11 mouse cellular contexts compared by ENCODE assay signal in the genomic region with DNA sequence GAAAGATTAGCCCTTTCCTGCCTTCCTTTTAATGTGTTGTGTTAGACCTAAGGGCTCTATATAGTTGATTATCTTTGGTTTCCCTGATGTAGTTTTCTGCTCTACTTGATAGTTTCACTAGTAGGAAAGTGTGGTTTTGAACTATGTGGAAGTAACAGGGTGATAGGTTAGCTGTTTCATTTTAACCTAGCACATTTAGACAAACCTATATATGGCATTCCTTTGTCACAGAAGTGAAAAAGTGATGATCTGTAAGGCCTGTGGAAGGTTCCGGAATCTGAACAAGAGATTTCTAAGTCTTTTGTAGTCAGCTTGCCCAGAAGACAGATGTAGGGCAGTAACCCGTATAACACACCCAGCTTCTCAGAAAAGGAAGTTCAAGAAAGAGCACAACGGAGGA.
A peak's percentile ranks its signal among the peaks of the same experiment; 100 is the strongest.
DNase-seq lines count a peak whose midpoint lies in the region; ATAC-seq lines count a peak whose summit lies in the region.
"Had no signal": no experiment of that assay in that cellular context is flagged by ENCODE, and none has a peak within 500 bp of the region (broad histone marks: within the 10 kb centered on the region; RNA-seq: fewer than 3 reads in every experiment).

No protein-coding gene starts in this region.

- DNase-seq in heart, postnatal 10 days = no peak
- DNase-seq in thymus, postnatal 0 days (ENCODE audit: low spot score) = peak; percentile 66
- DNase-seq in thymus, postnatal 36 days = no peak
- DNase-seq in splenic B cell, adult 2 months (ENCODE audit: low read depth, low spot score) = peak; percentile 70
- no peak for DNase-seq in cerebellum, postnatal 36 days
- DNase-seq: cerebellum, adult 11-12 months had no signal

- peaks cover 77% of the 10 kb centered on the region for H3K4me1 ChIP-seq in heart, embryonic 13.5 days
- no peaks in the 10 kb centered on the region for H3K4me1 ChIP-seq in forebrain, embryonic 15.5 days

- intact Hi-C loops in heart, postnatal 10 days (cut with DNase I) = no loop called here

- WGBS in heart, embryonic 13.5 days = 64% methylated on average over 3 of the region's 3 CpGs
- 87% methylated on average over 3 of the region's 3 CpGs for WGBS in forebrain, embryonic 15.5 days

- H3K4me3 ChIP-seq in heart, embryonic 13.5 days = no peak overlapping the region
- no peak overlapping the region for H3K4me3 ChIP-seq in forebrain, embryonic 15.5 days
- H3K4me3 ChIP-seq: hindbrain, embryonic 13.5 days; kidney, embryonic 15.5 days had no signal

- H3K27ac ChIP-seq in heart, embryonic 13.5 days (replicated peaks) = 0 out of 2 replicates have a peak overlapping the region, but pooled peaks have one; percentile 28
- no peak overlapping the region for H3K27ac ChIP-seq in forebrain, embryonic 15.5 days (replicated peaks)
- H3K27ac ChIP-seq: hindbrain, embryonic 13.5 days; kidney, embryonic 15.5 days had no signal

- no peak for ATAC-seq in heart, embryonic 13.5 days (ENCODE audit: extremely low read depth, insufficient number of reproducible peaks, low FRiP score, low TSS enrichment)
- peak; percentile 74 for ATAC-seq in inflammation-experienced regulatory T-cells, adult 6 months
- ATAC-seq in forebrain, embryonic 15.5 days (replicated peaks) = no peak

- H3K9me3 ChIP-seq in heart, embryonic 13.5 days = no peaks in the 10 kb centered on the region
- no peaks in the 10 kb centered on the region for H3K9me3 ChIP-seq in forebrain, embryonic 15.5 days
- H3K9me3 ChIP-seq: hindbrain, embryonic 13.5 days; kidney, embryonic 15.5 days had no signal

- no peak overlapping the region for H3K4me2 ChIP-seq in heart, embryonic 13.5 days
- H3K4me2 ChIP-seq in forebrain, embryonic 15.5 days (replicated peaks) = no peak overlapping the region
- H3K4me2 ChIP-seq: hindbrain, embryonic 13.5 days; kidney, embryonic 15.5 days had no signal

- H3K36me3 ChIP-seq in heart, embryonic 13.5 days = no peaks in the 10 kb centered on the region
- no peaks in the 10 kb centered on the region for H3K36me3 ChIP-seq in splenic B cell, adult 2 months (ENCODE audit: control insufficient read depth, insufficient read depth, low read length, poor library complexity, severe bottlenecking)
- no peaks in the 10 kb centered on the region for H3K36me3 ChIP-seq in forebrain, embryonic 15.5 days
- H3K36me3 ChIP-seq: hindbrain, embryonic 13.5 days; kidney, embryonic 15.5 days had no signal

- no peaks in the 10 kb centered on the region for H3K27me3 ChIP-seq in heart, embryonic 13.5 days (replicated peaks)
- H3K27me3 ChIP-seq in splenic B cell, adult 2 months (ENCODE audit: control insufficient read depth, insufficient read depth, low read length, poor library complexity, severe bottlenecking) = no peaks in the 10 kb centered on the region
- no peaks in the 10 kb centered on the region for H3K27me3 ChIP-seq in forebrain, embryonic 15.5 days
- H3K27me3 ChIP-seq: hindbrain, embryonic 13.5 days; kidney, embryonic 15.5 days had no signal

- no peak overlapping the region for H3K9ac ChIP-seq in heart, embryonic 13.5 days
- H3K9ac ChIP-seq in forebrain, embryonic 15.5 days (replicated peaks) = no peak overlapping the region
- H3K9ac ChIP-seq: hindbrain, embryonic 13.5 days; kidney, embryonic 15.5 days had no signal

Comparison
In these comparisons a context has a peak if more than half of its experiments do, and no peak if none do; other contexts are left out.
1. DNase-seq: peak in thymus, postnatal 0 days (single experiment) and splenic B cell, adult 2 months (single experiment); none in heart, postnatal 10 days (0 of 2), thymus, postnatal 36 days (0 of 2) and cerebellum, postnatal 36 days (0 of 2).